Mouse (Mus musculus) splenic B cell, adult 2 months (primary cell): ENCODE data around the gene Clic4.
A peak's percentile ranks its signal among the peaks of the same experiment; 100 is the strongest.

Experiments used
- DNase-seq: peaks from one replicate; pipeline ENCODE4 v3.0.0-alpha.2; 2011; ENCODE audit warnings: low read depth, low spot score
- H3K27me3 ChIP-seq: 2 replicates; pipeline ENCODE4 v1.6.1; 2012; ENCODE audit warnings: mild to moderate bottlenecking, low read length, moderate library complexity, mixed read lengths; ENCODE audit not compliant: control insufficient read depth, poor library complexity, insufficient read depth, severe bottlenecking
- H3K36me3 ChIP-seq: 2 replicates; pipeline ENCODE4 v1.6.1; 2012; ENCODE audit warnings: mild to moderate bottlenecking, low read length, moderate library complexity, mixed read lengths; ENCODE audit not compliant: control insufficient read depth, poor library complexity, insufficient read depth, severe bottlenecking

Gene Clic4

DNA sequence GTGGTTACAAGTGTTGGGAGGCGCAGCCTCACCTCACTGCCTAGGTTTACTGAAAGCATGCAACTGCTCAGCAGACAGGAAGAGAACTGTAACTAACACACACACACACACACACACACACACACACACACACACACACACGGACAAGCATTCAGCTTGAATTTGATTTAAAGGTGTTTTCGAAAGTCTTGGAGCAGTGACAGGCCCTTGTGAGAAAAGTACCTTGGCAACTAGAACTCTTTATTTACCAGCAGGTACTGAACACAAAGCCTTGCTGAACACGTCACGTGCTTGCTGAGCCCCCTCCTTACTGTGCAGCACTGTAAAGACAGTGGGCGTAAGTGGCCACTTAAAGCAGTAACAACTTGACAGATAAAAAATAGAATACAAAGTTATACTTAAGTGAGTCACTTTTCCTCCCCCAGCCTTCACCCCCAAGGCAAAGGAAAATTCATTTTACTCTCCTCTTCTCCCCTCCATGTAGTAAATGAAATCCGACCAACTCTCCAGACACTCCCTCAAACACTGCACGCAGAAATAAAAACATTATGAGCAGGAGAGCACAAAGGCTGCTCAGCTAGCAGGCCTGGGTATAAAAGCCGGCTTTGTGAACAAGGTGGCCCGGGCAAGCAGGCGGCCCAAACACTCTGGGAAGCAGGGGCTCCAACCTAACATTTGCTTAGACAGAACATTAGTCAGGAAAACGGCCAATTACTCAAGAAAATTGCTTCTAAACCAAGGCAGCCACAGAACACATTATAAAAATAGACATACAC is 50.8 kb downstream of the Clic4 start:
- no peaks in the 10 kb centered on the region for H3K27me3 ChIP-seq
- H3K36me3 ChIP-seq = peaks cover 12% of the 10 kb centered on the region
- no peak for DNase-seq

DNA sequence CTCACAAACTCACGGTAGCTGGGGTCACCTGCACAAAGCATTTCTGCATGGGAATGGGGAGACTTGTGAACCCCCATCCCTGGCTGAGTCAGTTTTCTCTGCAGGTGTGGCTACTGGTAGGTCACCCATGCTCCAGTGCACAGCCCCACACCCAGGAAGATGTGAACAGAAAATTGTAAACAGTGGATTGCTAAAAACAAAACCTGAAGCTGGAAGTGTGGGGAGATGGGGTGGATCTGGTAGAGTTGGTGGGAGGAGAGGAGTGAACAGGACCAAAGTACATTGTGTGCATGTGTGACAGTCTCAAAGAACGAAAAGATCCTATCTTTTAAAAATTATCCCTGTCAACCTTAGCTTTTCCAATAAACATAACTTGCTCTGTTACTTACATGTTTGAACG is 52.0 kb downstream of the Clic4 start:
- no peaks in the 10 kb centered on the region for H3K27me3 ChIP-seq
- peaks cover 12% of the 10 kb centered on the region for H3K36me3 ChIP-seq
- no peak for DNase-seq

DNA sequence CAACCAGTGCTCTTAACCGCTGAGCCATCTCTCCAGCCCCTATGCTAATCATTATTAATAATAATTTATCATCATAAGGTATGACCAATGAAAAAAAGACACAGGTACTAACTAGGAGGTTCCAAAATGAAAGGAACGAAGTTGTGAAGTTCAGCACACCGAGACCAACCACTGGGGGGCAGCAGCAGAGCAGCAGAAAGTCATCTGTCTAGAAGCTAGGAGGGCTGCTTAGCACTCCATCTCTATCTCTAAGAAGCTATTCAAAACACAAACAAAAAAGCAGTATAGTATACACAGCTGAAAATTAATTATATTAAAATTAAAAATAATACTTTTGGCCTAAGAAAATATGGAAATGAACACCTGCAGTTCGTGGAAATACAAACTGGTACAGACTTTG is 53.0 kb downstream of the Clic4 start:
- Histone ChIP-seq H3K36me3 (peaks cover 12% of the 10 kb centered on the region), H3K27me3 (no peaks in the 10 kb centered on the region)
- peak; percentile 90 for DNase-seq

DNA sequence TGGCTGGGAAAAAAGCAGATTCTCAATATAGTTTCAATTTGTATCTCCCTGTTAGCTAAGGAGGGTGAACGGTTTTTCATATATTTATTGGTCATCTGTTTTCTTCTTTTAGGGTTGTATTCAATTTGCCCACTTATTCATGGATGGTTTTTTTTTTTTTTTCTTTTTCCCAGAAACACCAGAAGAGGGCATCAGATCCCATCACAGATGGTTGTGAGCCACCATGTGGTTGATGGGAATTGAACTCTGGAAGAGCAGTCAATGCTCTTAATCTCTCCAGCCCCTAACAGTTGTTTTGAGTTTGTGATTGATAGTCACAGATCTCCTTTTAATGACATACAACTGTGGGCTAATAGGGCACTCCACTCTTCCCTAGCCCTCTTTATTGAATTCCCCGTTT is 62.8 kb downstream of the Clic4 start:
- H3K27me3 ChIP-seq = no peaks in the 10 kb centered on the region; the same call in 1 of the 2 replicates
- H3K36me3 ChIP-seq = no peaks in the 10 kb centered on the region
- no peak for DNase-seq

DNA sequence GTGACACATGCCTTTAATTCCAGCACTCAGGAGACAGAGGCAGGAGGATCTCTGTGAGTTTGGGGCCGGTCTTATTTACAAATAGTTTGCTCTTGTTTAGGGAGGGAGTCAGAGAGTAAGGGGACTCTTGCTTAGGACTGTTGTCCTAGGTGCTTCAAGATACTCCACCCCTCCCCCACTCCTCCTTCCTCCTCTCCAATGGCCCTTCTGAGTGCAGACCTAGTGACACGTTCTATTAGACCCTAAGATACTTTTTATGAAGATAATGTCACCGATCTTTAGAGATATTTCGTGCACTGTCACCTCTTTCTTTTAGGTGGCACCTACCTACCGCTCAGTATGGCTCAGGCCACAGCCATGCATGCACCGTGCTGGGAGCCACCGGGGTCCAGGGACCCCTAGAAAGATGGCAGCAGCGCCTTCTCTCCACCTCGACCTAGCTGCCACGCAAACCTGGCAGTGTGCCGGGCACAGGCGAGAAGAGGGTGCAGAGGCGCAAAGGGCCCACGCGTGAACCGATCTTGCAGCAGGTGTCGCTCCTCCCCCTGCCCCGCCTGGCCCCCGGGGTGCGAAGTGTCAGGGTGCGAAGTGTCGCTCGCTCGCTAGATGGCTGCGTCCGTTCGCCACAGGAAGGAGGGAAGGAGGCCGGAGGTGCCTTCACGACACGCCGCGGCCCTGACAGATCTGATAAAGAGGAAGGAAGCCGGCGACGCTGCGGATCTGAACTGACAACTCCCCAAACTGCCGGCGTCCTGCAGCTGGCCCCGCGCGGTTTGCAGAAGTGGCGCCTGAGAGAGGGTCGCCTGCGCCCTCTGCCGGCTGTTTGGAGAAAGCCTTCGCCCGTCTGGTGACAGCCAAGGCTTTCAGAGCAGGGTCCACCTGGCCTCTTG is 66.7 kb downstream of the Clic4 start:
- no peaks in the 10 kb centered on the region for H3K27me3 ChIP-seq
- peak; percentile 98 for DNase-seq
- H3K36me3 ChIP-seq = no peaks in the 10 kb centered on the region

DNA sequence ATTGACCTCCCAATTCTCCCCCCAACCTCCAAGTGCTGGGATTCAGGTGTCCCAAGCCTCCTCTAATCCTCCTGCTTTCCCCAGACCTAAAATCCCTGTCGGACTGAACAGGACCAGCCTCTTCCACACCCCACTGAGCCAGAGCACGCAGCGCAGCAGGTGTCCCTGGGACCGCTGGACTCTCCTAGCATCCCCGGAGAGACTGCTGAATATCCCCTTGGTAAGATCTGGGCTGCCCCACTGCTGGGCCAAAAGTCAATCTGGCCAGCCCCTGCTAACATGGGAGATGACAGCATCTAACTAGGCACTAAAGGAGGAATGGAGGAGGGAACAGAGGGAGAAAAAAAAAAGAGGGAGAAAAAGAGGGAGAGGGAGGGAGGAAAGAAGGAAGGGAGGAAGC is 67.4 kb downstream of the Clic4 start:
- no peak for DNase-seq
- Histone ChIP-seq H3K27me3 (no peaks in the 10 kb centered on the region), H3K36me3 (no peaks in the 10 kb centered on the region)

DNA sequence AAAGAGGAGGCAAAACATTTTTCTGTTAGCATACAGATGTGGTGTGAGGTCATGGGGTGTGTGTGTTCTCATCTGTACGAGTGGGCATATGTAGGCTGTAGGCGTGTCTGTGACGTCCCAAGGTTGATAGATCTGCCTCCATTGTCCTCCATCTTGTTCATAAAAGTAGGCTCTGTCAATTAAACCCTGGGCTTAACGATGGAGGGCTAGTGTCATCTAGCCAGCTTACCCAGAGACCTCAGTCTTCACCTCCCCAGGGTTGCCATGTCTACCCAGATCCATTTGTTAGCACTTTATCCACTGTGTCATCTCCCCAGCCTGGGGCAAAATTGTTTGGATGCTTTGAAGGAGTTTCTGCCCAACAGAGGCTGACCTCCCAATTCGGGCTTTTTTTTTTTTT is 67.9 kb downstream of the Clic4 start:
- no peaks in the 10 kb centered on the region for H3K27me3 ChIP-seq
- no peak for DNase-seq

DNA sequence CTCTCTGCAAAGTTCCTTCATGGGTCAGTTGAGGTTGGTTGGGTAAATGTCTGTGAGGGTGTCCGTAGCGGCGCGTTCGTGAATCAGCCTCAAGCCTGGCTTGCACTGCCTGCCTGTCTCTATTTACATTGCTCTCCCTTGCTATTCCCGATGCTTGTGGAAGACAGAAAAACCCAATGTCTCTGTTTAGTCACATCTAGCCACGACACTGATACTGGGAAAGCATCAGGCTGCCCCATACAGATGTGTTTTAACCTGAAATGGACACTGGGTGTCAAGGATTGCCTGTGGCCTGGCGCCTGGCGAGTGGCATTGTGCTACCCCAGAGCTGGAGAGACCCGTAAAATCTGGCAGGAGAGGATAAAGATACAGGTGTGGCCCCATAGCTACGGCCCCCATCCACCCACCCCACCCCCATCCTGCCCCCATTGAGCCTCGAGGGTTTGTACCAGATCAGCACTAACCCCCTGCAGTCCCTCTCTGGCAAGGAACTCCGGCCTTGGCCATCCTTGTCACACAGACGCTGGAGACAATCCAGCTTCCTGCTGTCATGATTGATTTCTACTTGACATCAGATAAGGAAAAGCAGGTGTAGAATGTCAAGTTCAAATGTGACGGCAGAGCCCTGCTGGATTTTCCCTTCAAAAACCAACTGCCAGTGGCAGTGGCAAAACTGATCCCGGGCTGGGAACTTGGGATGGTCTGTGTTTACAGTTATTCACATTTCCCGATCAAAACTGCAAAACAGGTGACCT is 68.6 kb downstream of the Clic4 start:
- no peaks in the 10 kb centered on the region for H3K27me3 ChIP-seq
- H3K36me3 ChIP-seq = no peaks in the 10 kb centered on the region
- no peak for DNase-seq

More for the DNA sequence above, 67.9 kb downstream of the Clic4 start:
- H3K36me3 ChIP-seq = no peaks in the 10 kb centered on the region

DNA sequence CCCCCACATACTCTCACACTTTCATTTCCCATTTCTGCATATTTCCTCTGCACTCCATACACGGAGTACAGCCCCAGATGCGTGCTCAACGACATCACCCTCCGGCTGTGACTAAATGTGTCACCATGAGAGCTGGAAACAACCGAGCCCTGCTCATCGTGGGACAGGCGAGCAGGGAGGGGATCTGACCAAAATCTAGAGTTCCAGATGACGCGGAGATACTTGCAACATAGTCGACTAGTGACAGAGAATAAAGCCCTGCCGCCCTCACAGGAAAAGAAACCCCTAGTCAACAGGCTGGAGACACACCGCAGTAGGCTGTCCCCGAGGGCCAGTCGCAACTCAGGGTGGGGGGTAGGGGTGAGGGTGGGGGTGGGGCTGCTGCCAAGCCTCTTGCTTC is 69.3 kb downstream of the Clic4 start:
- no peaks in the 10 kb centered on the region for H3K27me3 ChIP-seq
- peak; percentile 92 for DNase-seq
- H3K36me3 ChIP-seq = no peaks in the 10 kb centered on the region

DNA sequence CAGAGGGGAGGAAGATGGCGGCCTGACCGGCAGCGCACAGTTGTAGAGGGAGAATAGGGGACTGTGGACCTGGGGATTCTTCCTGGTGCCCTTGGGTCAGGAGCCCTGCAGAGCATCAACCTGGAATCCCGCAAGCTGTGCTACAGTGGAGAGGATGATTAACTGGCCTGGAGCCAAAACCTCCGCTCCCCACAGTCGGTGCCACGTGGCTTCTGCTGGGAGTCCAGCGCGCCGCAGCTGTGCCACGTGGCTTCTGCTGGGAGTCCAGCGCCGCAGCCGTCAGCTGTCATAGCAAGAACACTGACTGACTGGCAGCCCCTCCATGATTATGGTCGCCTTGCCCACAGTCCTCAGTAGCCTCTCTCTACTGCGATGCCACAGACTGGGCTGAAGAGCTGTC is 70.8 kb downstream of the Clic4 start:
- no peaks in the 10 kb centered on the region for H3K36me3 ChIP-seq
- no peak for DNase-seq
- no peaks in the 10 kb centered on the region for H3K27me3 ChIP-seq

DNA sequence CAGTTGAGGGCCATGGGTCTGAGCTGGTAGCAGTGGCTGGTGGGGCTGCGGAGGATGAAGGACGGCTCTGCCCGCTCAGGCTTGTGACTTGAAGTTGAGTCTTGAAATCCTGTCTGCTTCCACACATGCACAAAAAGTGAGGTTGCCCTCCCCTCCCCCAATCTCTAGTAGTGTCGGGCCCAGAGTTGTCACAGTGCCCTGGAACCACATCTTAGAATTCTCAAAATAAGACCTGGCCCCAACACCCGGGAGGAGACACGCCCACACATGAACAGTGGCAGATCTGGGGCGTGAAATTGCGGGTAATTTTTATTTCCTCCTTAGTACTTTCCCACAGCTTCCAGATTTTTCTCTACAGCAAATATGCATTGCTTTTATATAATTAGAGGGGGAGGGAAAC is 74.8 kb downstream of the Clic4 start:
- Histone ChIP-seq H3K27me3 (no peaks in the 10 kb centered on the region), H3K36me3 (no peaks in the 10 kb centered on the region)
- peak; percentile 29 for DNase-seq

DNA sequence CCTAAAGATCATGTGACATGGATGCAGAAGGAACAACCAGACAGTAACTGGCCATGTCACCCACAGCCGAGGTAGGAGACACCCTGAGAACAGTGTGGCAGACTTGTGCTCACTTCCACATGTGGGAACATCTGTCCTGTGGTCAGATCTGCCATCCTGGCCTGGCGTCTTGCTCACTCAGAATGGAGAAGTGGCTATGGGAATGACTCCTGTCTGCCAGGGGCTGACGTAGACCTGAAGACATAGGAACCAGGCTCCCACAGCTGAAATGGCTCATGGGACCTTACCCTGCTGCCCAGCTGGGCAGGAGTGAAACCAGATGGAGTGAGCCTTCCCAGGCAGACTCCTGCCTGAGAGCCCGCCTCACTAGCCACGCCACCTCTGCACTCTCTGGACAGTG is 79.8 kb downstream of the Clic4 start:
- Histone ChIP-seq H3K36me3 (no peaks in the 10 kb centered on the region), H3K27me3 (no peaks in the 10 kb centered on the region)
- no peak for DNase-seq

DNA sequence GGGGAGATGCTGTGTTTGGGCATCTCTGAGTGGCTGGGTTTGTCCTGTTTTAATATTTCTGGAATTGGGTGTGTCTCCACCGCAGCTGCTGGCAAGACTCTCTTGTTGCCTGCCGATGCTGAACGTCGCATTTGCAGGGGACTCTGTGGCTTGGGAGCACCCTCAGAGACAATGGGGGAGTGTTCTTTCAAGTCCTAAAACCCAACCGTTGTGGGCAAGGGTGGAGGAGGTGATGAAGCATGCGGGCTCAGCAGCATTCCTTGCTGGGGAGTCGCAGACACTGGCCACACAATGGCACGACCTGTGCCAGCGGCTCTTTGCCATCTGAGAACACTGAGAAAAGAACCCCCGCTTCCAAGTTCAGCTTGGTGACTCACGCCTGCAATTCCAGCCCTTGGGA is 81.0 kb downstream of the Clic4 start:
- H3K27me3 ChIP-seq = no peaks in the 10 kb centered on the region
- no peaks in the 10 kb centered on the region for H3K36me3 ChIP-seq
- no peak for DNase-seq

DNA sequence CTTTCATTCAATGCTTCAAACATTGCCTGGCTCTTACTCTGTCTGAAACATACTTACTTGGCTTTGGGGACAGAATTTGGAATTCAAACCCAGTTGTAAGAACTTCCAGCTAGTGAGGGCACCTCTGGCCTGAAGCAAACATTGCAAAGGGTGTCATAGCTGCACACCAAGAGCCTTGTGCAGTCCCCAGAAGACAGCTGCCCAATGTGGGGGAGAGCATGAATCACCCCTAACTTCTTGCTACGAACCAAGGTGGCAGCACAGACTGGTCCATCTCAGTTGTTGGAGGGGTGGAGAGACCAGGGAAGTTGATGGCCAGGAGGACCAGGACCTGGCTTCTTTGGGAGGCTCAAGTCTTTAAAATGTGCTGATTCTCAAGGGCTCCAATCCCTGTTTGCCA is 81.4 kb downstream of the Clic4 start:
- H3K27me3 ChIP-seq = no peaks in the 10 kb centered on the region
- no peak for DNase-seq
- no peaks in the 10 kb centered on the region for H3K36me3 ChIP-seq

DNA sequence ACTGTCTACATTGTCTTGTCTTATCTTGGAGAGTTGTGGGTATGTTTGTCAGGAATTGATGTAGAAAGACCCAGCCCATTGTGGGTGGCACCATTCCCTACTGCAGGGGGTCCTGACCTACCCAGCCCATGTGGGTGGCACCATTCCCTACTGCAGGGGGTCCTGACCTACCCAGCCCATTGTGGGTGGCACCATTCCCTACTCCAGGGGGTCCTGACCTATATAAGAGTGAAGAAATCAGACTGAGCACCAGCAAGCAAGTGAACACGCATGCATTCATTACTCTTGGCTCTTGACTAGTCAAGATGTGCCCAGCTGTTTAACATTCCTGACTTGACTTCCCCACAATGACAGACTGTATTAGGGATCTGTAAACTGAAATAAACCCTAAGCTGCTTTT is 82.2 kb downstream of the Clic4 start:
- no peak for DNase-seq
- H3K36me3 ChIP-seq = no peaks in the 10 kb centered on the region
- no peaks in the 10 kb centered on the region for H3K27me3 ChIP-seq
